In genomic region chr3:60407426-60407825, GRCm38 (mm10) we compare ENCODE assay signal across 19 mouse cellular contexts.
A peak's percentile ranks its signal among the peaks of the same experiment; 100 is the strongest.
DNase-seq lines count a peak whose midpoint lies in the region; ATAC-seq and TF ChIP-seq lines count a peak whose summit lies in the region.
"Had no signal": no experiment of that assay in that cellular context is flagged by ENCODE, and none has a peak within 500 bp of the region (broad histone marks: within the 10 kb centered on the region; RNA-seq: fewer than 3 reads in every experiment).

No protein-coding gene starts in this region.

- WGBS in liver, embryonic 12.5 days (ENCODE audit: insufficient replicate concordance): 61% methylated on average over 2 of the region's 2 CpGs
- 82% methylated on average over 2 of the region's 2 CpGs for WGBS in liver, embryonic 11.5 days
- WGBS in forebrain, embryonic 13.5 days: 87% methylated on average over 2 of the region's 2 CpGs

- TF ChIP-seq CTCF in CH12.LX (conservative IDR thresholded peaks at IDR 0.05 in 1 of 2, IDR thresholded peaks at IDR 0.05 in 1 of 2; ENCODE audit: low read depth in 2 of 2, low read length in 2 of 2): no peak
- TF ChIP-seq CTCF in embryonic fibroblast, embryonic 13.5 days (IDR thresholded peaks at IDR 0.05; ENCODE audit: borderline replicate concordance, insufficient read depth, low read length): no peak

- H3K36me3 ChIP-seq in liver, embryonic 12.5 days: no peaks in the 10 kb centered on the region
- H3K36me3 ChIP-seq in liver, embryonic 11.5 days (ENCODE audit: control insufficient read depth, insufficient read depth, low read length): no peaks in the 10 kb centered on the region
- no peaks in the 10 kb centered on the region for H3K36me3 ChIP-seq in CH12.LX (replicated peaks in 1 of 2; ENCODE audit: control insufficient read depth in 1 of 2, insufficient read depth in 1 of 2, low read length in 1 of 2)
- no peaks in the 10 kb centered on the region for H3K36me3 ChIP-seq in forebrain, embryonic 13.5 days (ENCODE audit: poor library complexity, severe bottlenecking)
- H3K36me3 ChIP-seq: embryonic facial prominence, embryonic 12.5 days; forebrain, embryonic 10.5 days; heart, embryonic 13.5 days; limb, embryonic 10.5 days; midbrain, embryonic 15.5 days; stomach, embryonic 15.5 days had no signal

- in situ Hi-C loops in CH12.LX (cut with MboI; ENCODE audit: low pct_ligation_motif_present, low pct_unique_long_range_greater_than_20kb, low sequenced_read_pairs): no loop called here

- H3K4me2 ChIP-seq in liver, embryonic 12.5 days: no peak overlapping the region
- no peak overlapping the region for H3K4me2 ChIP-seq in liver, embryonic 11.5 days
- peak overlapping the region; percentile 40; the same call in 1 of the 2 replicates for H3K4me2 ChIP-seq in CH12.LX (ENCODE audit: insufficient read depth, low read depth, poor library complexity, severe bottlenecking)
- no peak overlapping the region for H3K4me2 ChIP-seq in forebrain, embryonic 13.5 days
- H3K4me2 ChIP-seq: embryonic facial prominence, embryonic 12.5 days; heart, embryonic 13.5 days; midbrain, embryonic 15.5 days; stomach, embryonic 15.5 days had no signal

- H3K79me2 ChIP-seq in CH12.LX (replicated peaks; ENCODE audit: control insufficient read depth, extremely low read depth, insufficient read depth, poor library complexity, severe bottlenecking): no peaks in the 10 kb centered on the region

- dilution Hi-C loops in CH12.LX (cut with MboI; ENCODE audit: extremely low pct_ligation_motif_present, extremely low pct_unique_long_range_greater_than_20kb, low sequenced_read_pairs): no loop called here

- no peaks in the 10 kb centered on the region for H3K9me3 ChIP-seq in liver, embryonic 12.5 days (replicated peaks)
- H3K9me3 ChIP-seq in liver, embryonic 11.5 days (ENCODE audit: control insufficient read depth, low read length): no peaks in the 10 kb centered on the region
- H3K9me3 ChIP-seq in CH12.LX (replicated peaks; ENCODE audit: low read length): no peaks in the 10 kb centered on the region
- no peaks in the 10 kb centered on the region for H3K9me3 ChIP-seq in forebrain, embryonic 13.5 days (replicated peaks)
- H3K9me3 ChIP-seq: embryonic facial prominence, embryonic 12.5 days; forebrain, embryonic 10.5 days; heart, embryonic 13.5 days; limb, embryonic 10.5 days; midbrain, embryonic 15.5 days; stomach, embryonic 15.5 days had no signal

- TF ChIP-seq RAD21 in CH12.LX (IDR thresholded peaks at IDR 0.05; ENCODE audit: low read depth, low read length): no peak

- H3K27ac ChIP-seq in liver, embryonic 12.5 days: peak overlapping the region; percentile 38; the same call in 1 of the 2 replicates
- H3K27ac ChIP-seq in liver, embryonic 11.5 days (ENCODE audit: low read depth, low read length): no peak overlapping the region
- peak overlapping the region; percentile 60 for H3K27ac ChIP-seq in CH12.LX (ENCODE audit: insufficient read depth, low read depth)
- peak overlapping the region; percentile 92 for H3K27ac ChIP-seq in embryonic fibroblast, embryonic 13.5 days (ENCODE audit: insufficient read depth, low read length)
- no peak overlapping the region for H3K27ac ChIP-seq in forebrain, embryonic 13.5 days
- H3K27ac ChIP-seq: embryonic facial prominence, embryonic 12.5 days; forebrain, embryonic 10.5 days; heart, embryonic 13.5 days; hindbrain, postnatal 0 days; kidney, postnatal 0 days; limb, embryonic 10.5 days; midbrain, embryonic 15.5 days; stomach, embryonic 15.5 days had no signal

- DNase-seq in liver, embryonic 11.5 days (ENCODE audit: low spot score): no peak
- no peak for DNase-seq in CH12.LX (ENCODE audit: extremely low read depth)
- no peak for DNase-seq in frontal cortex, postnatal 25 days (ENCODE audit: low spot score in 2 of 2)
- no peak for DNase-seq in urinary bladder, postnatal 10 days (ENCODE audit: low spot score)
- DNase-seq: cerebellum, adult 18-20 months; heart, postnatal 4 days; kidney, adult 11 months had no signal

- H3K4me3 ChIP-seq in liver, embryonic 12.5 days: no peak overlapping the region
- H3K4me3 ChIP-seq in liver, embryonic 11.5 days (ENCODE audit: low read depth, low read length): no peak overlapping the region
- no peak overlapping the region for H3K4me3 ChIP-seq in CH12.LX (replicated peaks in 1 of 3; ENCODE audit: low read depth in 2 of 3, low read length in 2 of 3, poor library complexity in 1 of 3)
- no peak overlapping the region for H3K4me3 ChIP-seq in embryonic fibroblast, embryonic 13.5 days (ENCODE audit: insufficient read depth, low read length)
- H3K4me3 ChIP-seq in forebrain, embryonic 13.5 days: no peak overlapping the region
- H3K4me3 ChIP-seq: embryonic facial prominence, embryonic 12.5 days; forebrain, embryonic 10.5 days; heart, embryonic 13.5 days; limb, embryonic 10.5 days; midbrain, embryonic 15.5 days; stomach, embryonic 15.5 days had no signal

- no peak for TF ChIP-seq EP300 in CH12.LX (IDR thresholded peaks at IDR 0.05; ENCODE audit: low read length)

- peaks cover 20% of the 10 kb centered on the region for H3K4me1 ChIP-seq in liver, embryonic 12.5 days
- H3K4me1 ChIP-seq in liver, embryonic 11.5 days (replicated peaks; ENCODE audit: control insufficient read depth, insufficient read depth, low read length): no peaks in the 10 kb centered on the region; the same call in 1 of the 2 replicates
- H3K4me1 ChIP-seq in CH12.LX (ENCODE audit: control insufficient read depth in 1 of 2, insufficient read depth in 2 of 2): peaks cover 3 to 15% of the 10 kb centered on the region in 2 experiments; a peak in 3 of 4 replicates
- H3K4me1 ChIP-seq in embryonic fibroblast, embryonic 13.5 days (ENCODE audit: control insufficient read depth, insufficient read depth, low read length): peaks cover under 1% of the 10 kb centered on the region
- H3K4me1 ChIP-seq in forebrain, embryonic 13.5 days: no peaks in the 10 kb centered on the region
- H3K4me1 ChIP-seq: forebrain, embryonic 10.5 days; limb, embryonic 10.5 days; midbrain, embryonic 15.5 days; stomach, embryonic 15.5 days had no signal

- ATAC-seq in liver, embryonic 12.5 days: no peak
- no peak for ATAC-seq in liver, embryonic 11.5 days (replicated peaks; ENCODE audit: low FRiP score)
- ATAC-seq in megakaryocyte progenitor cell, adult 5-6 weeks (replicated peaks; ENCODE audit: poor library complexity): peak; percentile 65
- no peak for ATAC-seq in forebrain, embryonic 13.5 days
- ATAC-seq: hindbrain, postnatal 0 days; midbrain, embryonic 15.5 days had no signal

- no peak overlapping the region for H3K9ac ChIP-seq in liver, embryonic 12.5 days
- no peak overlapping the region for H3K9ac ChIP-seq in liver, embryonic 11.5 days (ENCODE audit: low read depth, low read length)
- peak overlapping the region; percentile 45; the same call in 1 of the 2 replicates for H3K9ac ChIP-seq in CH12.LX (ENCODE audit: insufficient read depth, low read depth)
- H3K9ac ChIP-seq in forebrain, embryonic 13.5 days: no peak overlapping the region
- H3K9ac ChIP-seq: embryonic facial prominence, embryonic 12.5 days; heart, embryonic 13.5 days; midbrain, embryonic 15.5 days; stomach, embryonic 15.5 days had no signal

- TF ChIP-seq POLR2A in CH12.LX (IDR thresholded peaks at IDR 0.05; ENCODE audit: low read depth, low read length): no peak
- no peak for TF ChIP-seq POLR2A in embryonic fibroblast, embryonic 13.5 days (IDR thresholded peaks at IDR 0.05; ENCODE audit: low read depth, low read length)

- H3K27me3 ChIP-seq in liver, embryonic 12.5 days (replicated peaks): no peaks in the 10 kb centered on the region
- H3K27me3 ChIP-seq in liver, embryonic 11.5 days (replicated peaks; ENCODE audit: control insufficient read depth, insufficient read depth, low read length): no peaks in the 10 kb centered on the region
- H3K27me3 ChIP-seq in CH12.LX (replicated peaks): no peaks in the 10 kb centered on the region
- H3K27me3 ChIP-seq in forebrain, embryonic 13.5 days: no peaks in the 10 kb centered on the region
- H3K27me3 ChIP-seq: embryonic facial prominence, embryonic 12.5 days; heart, embryonic 13.5 days; midbrain, embryonic 15.5 days; stomach, embryonic 15.5 days had no signal

TF ChIP-seq in CH12.LX, 34 proteins besides CTCF, POLR2A, EP300 and RAD21:
- TF ChIP-seq ETS1 (conservative IDR thresholded peaks at IDR 0.05; ENCODE audit: low read depth, low read length): no peak
- TF ChIP-seq MAZ (IDR thresholded peaks at IDR 0.05; ENCODE audit: low read depth, low read length): no peak
TF ChIP-seq in CH12.LX: peak in this region for 0.

Comparison
In these comparisons a context has a peak if more than half of its experiments do, and no peak if none do; other contexts are left out.
1. H3K27ac ChIP-seq: peak in liver, embryonic 12.5 days (single experiment), CH12.LX (single experiment) and embryonic fibroblast, embryonic 13.5 days (single experiment); none in liver, embryonic 11.5 days (single experiment) and forebrain, embryonic 13.5 days (single experiment).